Mouse (Mus musculus): Measurements from ENCODE around the gene Llph. TPM values are rescaled to one million over a fixed set of nuclear protein-coding genes. Genes with fewer than 3 reads are reported as not detected.

The Llph gene
- total RNA-seq, 1 experiment = 71.9 TPM

GRCm38 (mm10) chr10:120204591-120205210 lies 22.2 kb upstream of the Llph start:
- H3K4me1 ChIP-seq (ENCODE audit: control insufficient read depth in 2 of 2, insufficient read depth in 2 of 2, low read length in 2 of 2, poor library complexity in 1 of 2) = peaks cover 0 to 2% of the 10 kb centered on the region in 2 experiments; a peak in 1 of 4 replicates
- in situ Hi-C loops (cut with MboI; ENCODE audit: low sequenced_read_pairs in 2 of 2, unreplicated experiment in 2 of 2) = no loop called here

GRCm38 (mm10) chr10:120208015-120208414 lies 18.9 kb upstream of the Llph start:
- Histone ChIP-seq H3K4me1 (ENCODE audit: control insufficient read depth in 2 of 2, insufficient read depth in 2 of 2, low read length in 2 of 2, poor library complexity in 1 of 2) (0 out of 4 replicates have a peak, but pooled peaks cover 0 to 2% of the 10 kb centered on the region in 2 experiments), H3K4me3 (ENCODE audit: insufficient read depth in 1 of 2, low read depth in 1 of 2, low read length in 2 of 2, poor library complexity in 1 of 2, severe bottlenecking in 1 of 2) (no peak overlapping the region), H3K36me3 (ENCODE audit: control insufficient read depth, insufficient read depth, low read length, poor library complexity, severe bottlenecking) (no peaks in the 10 kb centered on the region), H3K27ac (ENCODE audit: insufficient read depth, low read depth, low read length, poor library complexity, severe bottlenecking) (no peak overlapping the region), H3K9ac (ENCODE audit: insufficient read depth, low read depth, low read length, poor library complexity, severe bottlenecking) (no peak overlapping the region), H3K9me3 (ENCODE audit: control insufficient read depth, insufficient read depth, low read depth, low read length) (no peaks in the 10 kb centered on the region)
- DNase-seq (ENCODE audit: low read depth, low spot score) = no peak
- TF ChIP-seq ZNF384 (IDR thresholded peaks at IDR 0.05; ENCODE audit: low read depth, low read length) (no peak), ZC3H11A (IDR thresholded peaks at IDR 0.05; ENCODE audit: borderline replicate concordance, low read depth, low read length) (no peak), MAFK (IDR thresholded peaks at IDR 0.05; ENCODE audit: insufficient read depth, low read depth, low read length) (no peak), CHD2 (IDR thresholded peaks at IDR 0.05; ENCODE audit: low read depth, low read length) (no peak), HCFC1 (IDR thresholded peaks at IDR 0.05; ENCODE audit: borderline replicate concordance, insufficient read depth, low read length) (no peak)
- in situ Hi-C loops (cut with MboI; ENCODE audit: low sequenced_read_pairs in 2 of 2, unreplicated experiment in 2 of 2) = no loop called here

More at GRCm38 (mm10) chr10:120204591-120205210, 22.2 kb upstream of the Llph start:
- H3K9ac ChIP-seq (ENCODE audit: insufficient read depth, low read depth, low read length, poor library complexity, severe bottlenecking) = no peak overlapping the region
- no peak for TF ChIP-seq CHD2 (IDR thresholded peaks at IDR 0.05; ENCODE audit: low read depth, low read length)
- no peak for TF ChIP-seq MAFK (IDR thresholded peaks at IDR 0.05; ENCODE audit: insufficient read depth, low read depth, low read length)
- no peak for TF ChIP-seq ZNF384 (IDR thresholded peaks at IDR 0.05; ENCODE audit: low read depth, low read length)
- no peak for TF ChIP-seq HCFC1 (IDR thresholded peaks at IDR 0.05; ENCODE audit: borderline replicate concordance, insufficient read depth, low read length)
- TF ChIP-seq ZC3H11A (IDR thresholded peaks at IDR 0.05; ENCODE audit: borderline replicate concordance, low read depth, low read length) = no peak
- no peak for DNase-seq (ENCODE audit: low read depth, low spot score)
- no peak overlapping the region for H3K4me3 ChIP-seq (ENCODE audit: insufficient read depth in 1 of 2, low read depth in 1 of 2, low read length in 2 of 2, poor library complexity in 1 of 2, severe bottlenecking in 1 of 2)
- no peaks in the 10 kb centered on the region for H3K9me3 ChIP-seq (ENCODE audit: control insufficient read depth, insufficient read depth, low read depth, low read length)
- H3K36me3 ChIP-seq (ENCODE audit: control insufficient read depth, insufficient read depth, low read length, poor library complexity, severe bottlenecking) = no peaks in the 10 kb centered on the region
- H3K27ac ChIP-seq (ENCODE audit: insufficient read depth, low read depth, low read length, poor library complexity, severe bottlenecking) = no peak overlapping the region

GRCm38 (mm10) chr10:120208575-120209538 lies 18.0 kb upstream of the Llph start:
- H3K36me3 ChIP-seq (ENCODE audit: control insufficient read depth, insufficient read depth, low read length, poor library complexity, severe bottlenecking) = no peaks in the 10 kb centered on the region
- in situ Hi-C loops (cut with MboI; ENCODE audit: low sequenced_read_pairs in 2 of 2, unreplicated experiment in 2 of 2) = no loop called here
- peak overlapping the region; percentile 82 to 89 for H3K4me3 ChIP-seq (ENCODE audit: insufficient read depth in 1 of 2, low read depth in 1 of 2, low read length in 2 of 2, poor library complexity in 1 of 2, severe bottlenecking in 1 of 2)
- TF ChIP-seq CHD2 (IDR thresholded peaks at IDR 0.05; ENCODE audit: low read depth, low read length) = no peak
- no peak for TF ChIP-seq ZC3H11A (IDR thresholded peaks at IDR 0.05; ENCODE audit: borderline replicate concordance, low read depth, low read length)
- TF ChIP-seq MAFK (IDR thresholded peaks at IDR 0.05; ENCODE audit: insufficient read depth, low read depth, low read length) = no peak
- TF ChIP-seq HCFC1 (IDR thresholded peaks at IDR 0.05; ENCODE audit: borderline replicate concordance, insufficient read depth, low read length) = peak; percentile 87
- TF ChIP-seq ZNF384 (IDR thresholded peaks at IDR 0.05; ENCODE audit: low read depth, low read length) = 0 out of 2 replicates have a peak, but pooled peaks have one; percentile 45
- no peak overlapping the region for H3K27ac ChIP-seq (ENCODE audit: insufficient read depth, low read depth, low read length, poor library complexity, severe bottlenecking)
- peak; percentile 67 for DNase-seq (ENCODE audit: low read depth, low spot score)
- H3K9ac ChIP-seq (ENCODE audit: insufficient read depth, low read depth, low read length, poor library complexity, severe bottlenecking) = peak overlapping the region; percentile 79
- no peaks in the 10 kb centered on the region for H3K9me3 ChIP-seq (ENCODE audit: control insufficient read depth, insufficient read depth, low read depth, low read length)
- 0 out of 4 replicates have a peak, but pooled peaks cover 0 to 2% of the 10 kb centered on the region in 2 experiments for H3K4me1 ChIP-seq (ENCODE audit: control insufficient read depth in 2 of 2, insufficient read depth in 2 of 2, low read length in 2 of 2, poor library complexity in 1 of 2)

GRCm38 (mm10) chr10:120209539-120209925 lies 17.3 kb upstream of the Llph start:
- Histone ChIP-seq H3K9ac (ENCODE audit: insufficient read depth, low read depth, low read length, poor library complexity, severe bottlenecking) (no peak overlapping the region), H3K27ac (ENCODE audit: insufficient read depth, low read depth, low read length, poor library complexity, severe bottlenecking) (no peak overlapping the region), H3K36me3 (ENCODE audit: control insufficient read depth, insufficient read depth, low read length, poor library complexity, severe bottlenecking) (no peaks in the 10 kb centered on the region), H3K4me1 (ENCODE audit: control insufficient read depth in 2 of 2, insufficient read depth in 2 of 2, low read length in 2 of 2, poor library complexity in 1 of 2) (0 out of 4 replicates have a peak, but pooled peaks cover 0 to 2% of the 10 kb centered on the region in 2 experiments), H3K9me3 (ENCODE audit: control insufficient read depth, insufficient read depth, low read depth, low read length) (no peaks in the 10 kb centered on the region), H3K4me3 (ENCODE audit: insufficient read depth in 1 of 2, low read depth in 1 of 2, low read length in 2 of 2, poor library complexity in 1 of 2, severe bottlenecking in 1 of 2) (peak overlapping the region in 1 of 2 experiments; percentile 89; a peak in 2 of 4 replicates)
- in situ Hi-C loops (cut with MboI; ENCODE audit: low sequenced_read_pairs in 2 of 2, unreplicated experiment in 2 of 2) = no loop called here
- DNase-seq (ENCODE audit: low read depth, low spot score) = no peak
- TF ChIP-seq MAFK (IDR thresholded peaks at IDR 0.05; ENCODE audit: insufficient read depth, low read depth, low read length) (no peak), CHD2 (IDR thresholded peaks at IDR 0.05; ENCODE audit: low read depth, low read length) (no peak)

All from ES-E14 (cell line).